Mouse (Mus musculus) spleen, embryonic (tissue): ENCODE measurements around the gene Cdk5.
"Not testable (repeated sequence)": the region's sequence is repeated elsewhere in the genome, so short reads cannot be mapped to it uniquely, and the experiment has no call there.

Source experiments
- CTCF ChIA-PET: fragments of 350-600 bp; sonication (Branson Sonifier 250); formaldehyde crosslinking; loops from one replicate; lab custom pipeline; 2022; lab: Charles Lee

The Cdk5 gene

GRCm38 (mm10) chr5:24400911-24401605, 22.3 kb downstream of the Cdk5 start:
- CTCF ChIA-PET, result no interaction called here

GRCm38 (mm10) chr5:24400362-24400761, 23.0 kb downstream of the Cdk5 start:
- CTCF ChIA-PET, result interaction anchor here (0.5 kb wide), 1 partner anchor 107 kb away, joined by 5 read pairs; no protein-coding TSS in a partner anchor

- CTCF ChIA-PET, result no interaction called here
Measured at GRCm38 (mm10) chr5:24399686-24400085, 23.6 kb downstream of the Cdk5 start.

- CTCF ChIA-PET, result not testable (repeated sequence)
Measured at GRCm38 (mm10) chr5:24396254-24396653, 27.1 kb downstream of the Cdk5 start.

- CTCF ChIA-PET, result interaction anchor here (0.6 kb wide), 1 partner anchor 28 kb away, joined by 3 read pairs; no protein-coding TSS in a partner anchor
Measured at GRCm38 (mm10) chr5:24394165-24394894, 29.0 kb downstream of the Cdk5 start.

GRCm38 (mm10) chr5:24393392-24393997, 29.8 kb downstream of the Cdk5 start, which contains the start of gene Abcb8:
TSS of gene Abcb8 (plus strand) at chr5:24393663.
- CTCF ChIA-PET, result interaction anchor here (0.6 kb wide), 1 partner anchor 9 kb away, joined by 3 read pairs; no protein-coding TSS in a partner anchor

GRCm38 (mm10) chr5:24392724-24393123, 30.6 kb downstream of the Cdk5 start:
- CTCF ChIA-PET, result interaction anchor here (0.6 to 1.6 kb wide), 2 partner anchors 8 to 9 kb away, joined by 3 to 5 read pairs; no protein-coding TSS in a partner anchor

GRCm38 (mm10) chr5:24391864-24392263, 31.5 kb downstream of the Cdk5 start, which contains the start of gene Atg9b:
TSS of gene Atg9b (minus strand) at chr5:24392143.
- CTCF ChIA-PET, result interaction anchor here (1.6 kb wide), 1 partner anchor 8 kb away, joined by 5 read pairs; no protein-coding TSS in a partner anchor

GRCm38 (mm10) chr5:24389658-24390020, 33.7 kb downstream of the Cdk5 start:
- CTCF ChIA-PET, result no interaction called here

- CTCF ChIA-PET, result interaction anchor here (0.7 kb wide), 2 partner anchors 701 to 1370 kb away, joined by 4 to 10 read pairs; no protein-coding TSS in a partner anchor
Measured at GRCm38 (mm10) chr5:24389011-24389657, 34.2 kb downstream of the Cdk5 start.

GRCm38 (mm10) chr5:24388246-24388915, 34.9 kb downstream of the Cdk5 start:
- CTCF ChIA-PET, result interaction anchor here (0.7 kb wide), 2 partner anchors 700 to 1371 kb away, joined by 4 to 10 read pairs; no protein-coding TSS in a partner anchor

- CTCF ChIA-PET, result no interaction called here
Measured at GRCm38 (mm10) chr5:24387264-24388241, 35.8 kb downstream of the Cdk5 start.

GRCm38 (mm10) chr5:24385887-24386550, 37.3 kb downstream of the Cdk5 start:
- CTCF ChIA-PET, result interaction anchor here (0.6 kb wide), 1 partner anchor 11 kb away, joined by 4 read pairs; no protein-coding TSS in a partner anchor

GRCm38 (mm10) chr5:24385374-24385773, 38.0 kb downstream of the Cdk5 start:
- CTCF ChIA-PET, result interaction anchor here (1.1 kb wide), 1 partner anchor 8 kb away, joined by 3 read pairs; no protein-coding TSS in a partner anchor

GRCm38 (mm10) chr5:24384407-24384806, 38.9 kb downstream of the Cdk5 start:
- CTCF ChIA-PET, result interaction anchor here (1.1 kb wide), 1 partner anchor 9 kb away, joined by 3 read pairs; no protein-coding TSS in a partner anchor

GRCm38 (mm10) chr5:24383026-24383859, 40.1 kb downstream of the Cdk5 start:
- CTCF ChIA-PET, result interaction anchor here (1.2 kb wide), 1 partner anchor 9 kb away, joined by 5 read pairs; the partner anchor contains the start of gene Atg9b

GRCm38 (mm10) chr5:24381988-24382387, 41.3 kb downstream of the Cdk5 start:
- CTCF ChIA-PET, result no interaction called here

GRCm38 (mm10) chr5:24381486-24381885, 41.8 kb downstream of the Cdk5 start:
- CTCF ChIA-PET, result no interaction called here
